Mouse (Mus musculus) thymus, adult 2 months (tissue): ENCODE data around the gene Lrfn1. TPM values are rescaled to one million over a fixed set of nuclear protein-coding genes. Genes with fewer than 3 reads are reported as not detected.
A peak's percentile ranks its signal among the peaks of the same experiment; 100 is the strongest.

Experiments used
- DNase-seq: peaks from one replicate; pipeline ENCODE4 v3.0.0; 2021
- H3K27ac ChIP-seq: fragments of 200-500 bp; 2 replicates; pipeline ENCODE4 v1.5.1; 2012; ENCODE audit warnings: low read length, control low read depth; ENCODE audit not compliant: control insufficient read depth, insufficient read depth
- H3K27me3 ChIP-seq: fragments of 200-500 bp; 2 replicates; pipeline ENCODE4 v1.6.1; 2012; ENCODE audit warnings: mild to moderate bottlenecking, low read length, moderate library complexity, mixed read lengths; ENCODE audit not compliant: control insufficient read depth, insufficient read depth
- H3K36me3 ChIP-seq: fragments of 200-500 bp; 2 replicates; pipeline ENCODE4 v1.6.1; 2012; ENCODE audit warnings: mild to moderate bottlenecking, low read length, moderate library complexity; ENCODE audit not compliant: control insufficient read depth, insufficient read depth
- H3K4me1 ChIP-seq: fragments of 200-500 bp; replicated peaks from 2 replicates; pipeline ENCODE4 v1.6.1; 2012; ENCODE audit warnings: low read length; ENCODE audit not compliant: control insufficient read depth, insufficient read depth
- H3K4me3 ChIP-seq: fragments of 200-500 bp; 2 replicates; pipeline ENCODE4 v1.5.1; 2012; ENCODE audit warnings: mild to moderate bottlenecking, low read length, control low read depth, moderate library complexity; ENCODE audit not compliant: control insufficient read depth, insufficient read depth
- CTCF ChIP-seq: fragments of 200-500 bp; IDR thresholded peaks from 2 replicates; pipeline ENCODE4 v1.5.1; 2012; ENCODE audit warnings: mild to moderate bottlenecking, control low read depth, low read length, moderate library complexity, borderline replicate concordance; ENCODE audit not compliant: control insufficient read depth, poor library complexity, insufficient read depth; ENCODE audit errors: extremely low read depth
- POLR2A ChIP-seq: fragments of 200-500 bp; IDR thresholded peaks from 2 replicates; pipeline ENCODE4 v1.6.1; 2012; ENCODE audit warnings: mild to moderate bottlenecking, low read length, control low read depth, moderate library complexity; ENCODE audit not compliant: control insufficient read depth, poor library complexity, insufficient read depth; ENCODE audit errors: extremely low read depth
- WGBS: fragments of 180-500 bp; shearing (Covaris S2); methylation state at CpG from one replicate; pipeline ENCODE4 v1.1.7; 2018; 5-methylcytosine and 5-hydroxymethylcytosine counted together
- polyA plus RNA-seq: library from polyadenylated mRNA; depleted of rRNA; stranded (reverse); fragments of >200 nt; gene quantifications from 2 replicates; pipeline ENCODE4 v1.2.3, GENCODE M21; 2012; rRNA removed

The Lrfn1 gene
- 7.6 and 9.1 TPM in 2 replicates for polyA plus RNA-seq

DNA sequence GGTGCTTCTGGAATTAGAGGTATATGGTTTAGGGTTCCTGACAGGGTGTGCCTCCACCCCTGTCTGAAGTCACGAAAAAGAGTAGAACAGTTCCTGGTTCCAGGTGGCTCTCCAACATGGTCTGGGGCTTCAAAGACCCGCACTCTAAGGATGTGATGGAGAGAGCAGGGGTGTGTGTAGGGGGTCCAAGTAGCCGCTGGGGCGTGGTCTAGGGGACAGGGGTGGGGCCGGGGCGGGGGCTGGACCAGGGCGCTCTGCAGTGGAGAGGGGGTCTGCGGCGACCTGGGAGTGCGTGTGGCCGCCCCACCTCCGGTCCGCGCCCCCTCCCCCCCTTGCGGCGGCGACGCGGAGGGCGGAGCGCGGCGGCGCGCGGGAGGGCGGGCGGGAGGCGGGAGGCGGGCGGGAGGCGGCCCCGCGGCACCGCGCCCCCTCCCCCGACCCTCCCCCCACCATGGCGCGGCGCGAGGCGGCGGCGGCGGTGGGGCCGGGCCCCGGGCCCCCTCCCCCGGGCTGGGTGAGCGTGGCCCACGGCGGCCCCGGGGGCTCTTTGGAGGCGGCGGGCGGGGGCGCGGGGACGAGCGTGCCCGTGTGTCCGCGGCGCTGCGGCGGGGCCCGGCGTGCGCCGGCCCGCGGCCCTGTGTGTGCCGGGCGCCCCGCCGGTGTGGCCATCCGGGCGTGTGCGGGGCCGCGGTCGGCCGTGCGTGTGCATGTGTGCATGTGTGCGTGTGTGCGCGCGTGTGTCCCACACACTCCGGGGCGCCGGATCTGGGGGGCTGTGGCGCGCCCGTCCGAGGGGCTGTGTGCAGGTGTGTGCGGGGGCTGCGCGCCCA lies at the start of gene Lrfn1:
Lrfn1 (plus strand) TSS at position 450 of the 830 bp plus-strand sequence.
- WGBS, result 2% methylated on average over 59 of the region's 97 CpGs
- H3K4me3 ChIP-seq, result peak within 1 kb of the TSS; percentile 60
- H3K36me3 ChIP-seq, result peaks cover 6% of the 10 kb centered on the region; the same call in 1 of the 2 replicates
- H3K27me3 ChIP-seq, result no peaks in the 10 kb centered on the region
- no peak for DNase-seq
- H3K27ac ChIP-seq, result no peak within 1 kb of the TSS
- TF ChIP-seq CTCF (no peak), POLR2A (no peak)
- H3K4me1 ChIP-seq, result peaks cover 6% of the 10 kb centered on the region; the same call in 1 of the 2 replicates

DNA sequence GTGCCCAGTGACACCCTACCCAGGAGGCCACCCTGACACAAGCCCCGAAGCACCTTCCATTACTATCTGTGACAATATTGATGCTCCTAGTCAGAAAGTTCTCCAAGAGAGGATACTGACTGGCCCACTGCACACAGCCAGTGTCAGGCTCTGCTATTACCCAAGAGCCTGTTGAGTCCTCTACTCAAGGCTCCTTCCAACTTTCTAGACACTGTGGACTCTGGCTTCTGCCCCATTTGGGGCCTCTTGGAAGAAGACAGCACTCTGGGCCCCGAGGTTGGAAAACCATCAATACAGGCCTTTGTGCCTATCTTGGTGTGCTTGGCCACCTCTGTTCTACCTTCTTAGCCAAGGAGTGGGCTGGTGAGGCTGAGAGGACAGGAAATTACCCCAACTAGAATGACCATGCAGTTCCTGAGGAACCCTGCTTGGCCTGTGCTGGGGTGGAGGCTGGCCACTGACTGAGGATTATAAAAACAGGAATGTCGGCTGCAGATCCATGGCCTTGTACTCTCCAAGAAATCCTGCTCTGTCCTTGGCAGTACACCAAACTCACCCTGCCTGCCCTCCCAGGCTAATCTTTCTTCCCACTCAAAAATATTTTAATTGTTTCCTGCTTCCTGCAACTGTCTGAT lies 40.8 kb upstream of the Lrfn1 start:
- DNase-seq, result no peak
- Histone ChIP-seq H3K4me3 (no peak overlapping the region), H3K36me3 (peaks cover 38% of the 10 kb centered on the region), H3K4me1 (no peaks in the 10 kb centered on the region), H3K27me3 (no peaks in the 10 kb centered on the region), H3K27ac (no peak overlapping the region)
- 94% methylated on average over 3 of the region's 3 CpGs for WGBS
- TF ChIP-seq POLR2A, result no peak
- TF ChIP-seq CTCF, result no peak

DNA sequence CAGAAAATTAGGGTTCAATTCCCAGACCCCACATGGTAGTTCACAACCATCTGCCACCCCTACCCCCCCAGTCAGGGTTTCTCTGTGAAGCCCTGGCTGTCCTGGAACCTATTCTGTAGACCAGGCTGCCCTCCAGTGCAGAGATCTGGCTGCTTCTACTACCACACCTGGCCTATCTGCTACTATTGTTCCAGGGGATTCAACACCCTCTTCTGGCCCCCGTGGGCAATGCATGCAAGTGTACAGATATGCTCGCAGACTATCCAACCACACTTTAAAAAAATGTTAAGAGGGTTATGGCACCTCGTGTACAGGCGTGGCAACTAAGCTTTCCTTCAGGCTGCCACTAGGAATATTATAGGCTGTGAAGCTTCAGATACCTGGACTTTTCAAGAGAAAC lies 39.0 kb upstream of the Lrfn1 start:
- DNase-seq, result peak; percentile 29
- Histone ChIP-seq H3K27ac (no peak overlapping the region), H3K4me3 (no peak overlapping the region), H3K27me3 (no peaks in the 10 kb centered on the region), H3K36me3 (peaks cover 21% of the 10 kb centered on the region), H3K4me1 (no peaks in the 10 kb centered on the region)
- 82% methylated on average over 4 of the region's 4 CpGs for WGBS
- no peak for TF ChIP-seq CTCF
- TF ChIP-seq POLR2A, result no peak

DNA sequence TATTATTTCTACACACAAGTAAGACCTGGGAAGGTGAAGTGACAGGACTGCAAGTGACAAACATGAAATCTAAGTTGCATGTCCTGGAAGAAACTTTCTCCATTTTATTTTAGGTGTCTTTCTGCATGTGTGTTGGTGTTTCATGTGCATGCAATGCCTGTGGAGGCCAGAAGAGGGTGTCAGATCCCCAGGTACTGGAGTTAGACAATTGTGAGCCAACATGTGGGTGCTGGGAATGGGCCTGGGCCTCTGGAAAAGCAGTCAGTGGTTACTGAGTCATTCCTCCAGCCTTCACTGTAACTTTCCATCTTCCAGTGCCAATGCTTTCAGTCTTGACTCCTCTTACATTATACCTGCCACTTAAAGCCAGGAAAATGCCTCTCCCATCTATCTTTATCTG lies 34.4 kb upstream of the Lrfn1 start:
- peaks cover 30% of the 10 kb centered on the region for H3K36me3 ChIP-seq
- TF ChIP-seq CTCF, result no peak
- no peak for TF ChIP-seq POLR2A
- no peak for DNase-seq
- H3K27ac ChIP-seq, result no peak overlapping the region
- H3K27me3 ChIP-seq, result no peaks in the 10 kb centered on the region
- no peaks in the 10 kb centered on the region for H3K4me1 ChIP-seq
- no peak overlapping the region for H3K4me3 ChIP-seq

DNA sequence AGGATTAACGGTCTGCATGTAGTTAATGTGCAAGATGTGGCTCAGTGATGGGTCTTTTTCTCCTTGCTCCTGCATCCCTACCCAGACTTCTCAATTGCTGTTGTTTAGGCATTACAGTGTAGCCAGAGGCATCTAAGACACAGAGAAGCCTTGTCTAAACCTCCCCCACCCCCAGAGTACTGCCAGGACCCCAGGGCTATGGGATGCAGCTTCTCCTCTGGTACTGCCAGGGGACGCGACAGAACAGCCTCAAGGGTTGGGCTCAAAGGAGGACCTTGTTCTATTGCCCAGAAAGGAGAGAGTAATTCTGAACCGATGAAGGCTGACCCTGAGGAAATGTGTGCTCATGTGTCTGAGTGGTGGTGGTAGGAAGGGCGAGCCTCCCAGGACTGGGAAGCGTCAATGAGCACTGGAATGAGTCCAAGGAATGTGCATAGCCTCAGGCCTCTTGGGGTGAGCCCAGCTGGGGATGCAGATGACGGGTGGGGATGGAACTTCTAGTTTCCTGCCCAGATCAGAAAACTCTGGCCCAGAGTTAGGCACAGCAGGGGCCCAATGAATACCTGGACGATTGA lies 33.6 kb upstream of the Lrfn1 start:
- DNase-seq, result no peak
- 93% methylated on average over 8 of the region's 8 CpGs for WGBS
- Histone ChIP-seq H3K27ac (no peak overlapping the region), H3K27me3 (no peaks in the 10 kb centered on the region), H3K4me1 (no peaks in the 10 kb centered on the region), H3K36me3 (peaks cover 31% of the 10 kb centered on the region), H3K4me3 (no peak overlapping the region)
- TF ChIP-seq POLR2A, result no peak
- no peak for TF ChIP-seq CTCF

DNA sequence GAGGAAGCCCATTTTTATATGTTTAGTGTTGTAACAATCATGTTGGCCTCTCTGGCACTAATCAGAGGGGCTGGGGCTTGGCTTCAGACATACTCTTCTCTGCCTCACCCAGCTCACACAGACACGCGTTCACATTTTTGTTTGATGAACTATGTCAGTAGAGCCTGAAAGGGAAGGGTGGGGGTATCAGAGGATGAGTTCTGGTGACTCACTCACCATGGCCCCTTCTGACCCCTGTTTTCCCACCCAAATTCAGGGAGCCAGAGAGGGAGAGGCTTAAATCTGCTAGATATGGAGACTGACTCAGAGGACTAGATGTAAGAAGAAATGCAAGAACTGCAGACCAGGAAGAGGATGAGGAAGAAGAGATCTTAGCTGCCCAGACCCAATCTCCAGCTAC lies 32.4 kb upstream of the Lrfn1 start:
- whole genome bisulfite sequencing, result 97% methylated on average over 2 of the region's 2 CpGs
- H3K27me3 ChIP-seq, result no peaks in the 10 kb centered on the region
- H3K4me1 ChIP-seq, result no peaks in the 10 kb centered on the region
- H3K27ac ChIP-seq, result no peak overlapping the region
- H3K36me3 ChIP-seq, result peaks cover 26% of the 10 kb centered on the region
- no peak overlapping the region for H3K4me3 ChIP-seq
- TF ChIP-seq CTCF, result no peak
- TF ChIP-seq POLR2A, result no peak
- DNase-seq, result no peak
